Mouse (Mus musculus) urinary bladder, adult 18-20 months (tissue): ENCODE results near the gene Als2.

Source experiments
- DNase-seq, 2 experiments: peaks; one replicate each; pipeline ENCODE4 v3.0.0; 2022; ENCODE audit warnings: low spot score in 2 of 2, mixed read lengths in 2 of 2

The Als2 gene

DNA sequence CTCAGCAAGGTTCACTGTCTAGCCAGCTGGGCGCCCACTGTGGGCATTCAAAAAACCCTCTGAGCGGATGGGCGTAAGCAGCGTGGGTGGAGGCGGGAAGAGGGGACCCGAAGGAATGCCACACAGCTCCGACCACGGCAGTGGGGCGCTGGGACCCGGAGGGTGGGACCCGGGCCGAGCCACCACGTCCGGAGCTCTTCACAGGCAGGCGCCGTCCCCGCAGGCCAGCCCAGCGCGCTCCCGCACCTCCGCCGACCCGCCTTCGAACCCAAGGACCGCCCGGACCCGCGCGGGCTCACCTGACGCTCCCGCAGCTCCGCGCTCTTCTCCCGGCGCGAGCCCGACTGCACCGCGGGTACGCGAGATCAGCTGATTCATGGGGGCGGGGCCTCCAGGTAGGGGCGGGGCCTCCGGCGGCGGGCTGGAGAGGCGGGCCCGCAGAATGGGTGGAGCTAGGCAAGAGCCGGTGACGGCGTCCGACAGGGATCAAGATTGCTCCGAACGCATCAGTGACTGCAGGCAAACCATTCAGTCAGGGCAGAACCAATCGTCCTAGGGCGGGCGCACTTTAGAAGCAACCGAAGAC lies at the start of gene Als2:
Als2 (minus strand) TSS at position 376 of the 586 bp plus-strand sequence.
- peak; percentile 98 to 100 for DNase-seq

GRCm38 (mm10) chr1:59286316-59286850 lies 49.4 kb upstream of the Als2 start:
- DNase-seq: no peak

GRCm38 (mm10) chr1:59285880-59286279 lies 48.8 kb upstream of the Als2 start:
- DNase-seq: no peak

DNA sequence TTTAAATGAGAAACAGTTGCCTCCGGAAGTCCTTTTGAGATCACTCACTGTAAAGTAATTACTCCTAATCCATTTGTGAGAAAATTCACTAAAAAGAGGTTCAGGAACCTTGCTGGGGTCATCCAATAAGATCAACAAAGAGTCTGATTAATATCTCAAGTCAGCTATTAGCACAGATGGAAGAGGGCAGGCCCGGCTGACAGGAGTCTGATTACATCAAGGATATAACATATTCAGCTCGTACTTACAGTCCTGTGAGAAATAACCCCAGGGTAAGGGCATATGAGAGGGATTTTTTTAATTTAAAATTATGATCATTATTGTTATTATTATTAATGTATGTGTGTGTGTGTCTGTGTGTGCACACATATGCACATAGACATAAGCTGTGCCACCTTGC lies 35.2 kb upstream of the Als2 start:
- DNase-seq: no peak

GRCm38 (mm10) chr1:59269951-59270689 lies 33.1 kb upstream of the Als2 start:
- no peak for DNase-seq

DNA sequence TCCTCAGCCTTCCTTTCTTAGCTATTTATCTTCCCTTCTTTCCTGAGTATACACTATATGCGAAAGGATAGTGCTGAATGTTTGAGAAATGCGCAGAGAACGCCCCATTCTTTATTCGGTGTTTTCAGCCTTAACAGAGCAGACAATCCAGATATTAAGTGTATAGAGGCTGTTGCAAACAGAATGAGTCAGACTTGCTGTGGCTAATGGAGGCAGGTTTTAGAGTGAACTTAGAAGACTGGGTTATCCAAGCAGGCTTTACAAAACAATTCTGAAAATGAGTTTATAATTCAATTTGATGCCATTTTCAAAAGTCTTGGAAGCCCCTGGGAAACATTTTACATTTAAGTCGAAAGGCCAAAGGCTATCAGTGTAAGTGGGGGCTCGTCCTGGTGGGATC lies 32.4 kb upstream of the Als2 start:
- DNase-seq: no peak

- DNase-seq: no peak
These were observed 31.9 kb upstream of the Als2 start for GRCm38 (mm10) chr1:59268931-59269330.

GRCm38 (mm10) chr1:59257736-59258135 lies 20.7 kb upstream of the Als2 start:
- DNase-seq: no peak

- peak in 1 of 2 experiments; percentile 43 for DNase-seq
These were observed 19.8 kb upstream of the Als2 start, which contains the start of gene Cdk15 for GRCm38 (mm10) chr1:59256751-59257231. Gene Cdk15, plus strand, starts transcription at chr1:59256906.

DNA sequence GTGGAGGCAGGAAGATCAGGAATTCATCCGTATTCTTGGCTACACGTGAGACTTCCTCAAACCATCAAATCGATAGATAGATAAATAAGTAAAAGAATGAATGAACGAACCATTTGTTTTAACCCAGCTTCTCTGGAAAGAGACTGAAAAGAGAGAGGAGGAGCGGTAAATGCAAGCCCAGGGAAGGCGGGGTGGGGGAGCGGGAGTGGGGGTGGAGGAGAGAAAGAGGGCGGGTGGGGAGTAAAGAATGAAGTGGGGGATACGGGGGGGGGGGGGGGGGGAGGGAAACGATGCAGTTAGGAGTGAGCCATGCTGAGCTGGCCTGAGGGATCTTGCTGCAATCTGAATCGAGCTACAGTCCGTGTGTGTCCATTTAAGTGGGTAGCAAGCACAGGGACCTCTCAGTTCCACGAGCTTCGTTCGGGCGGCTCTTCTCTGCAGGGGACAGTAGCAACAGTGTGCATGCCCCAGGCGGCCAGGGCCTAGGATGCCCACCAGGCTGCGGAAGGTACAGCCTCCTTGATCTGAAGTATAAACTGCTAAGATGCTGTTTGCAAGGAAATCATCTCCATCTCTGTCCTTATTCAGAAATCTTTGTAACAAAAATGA lies 16.4 kb upstream of the Als2 start:
- no peak for DNase-seq

- no peak for DNase-seq
These were observed 15.7 kb upstream of the Als2 start for GRCm38 (mm10) chr1:59252762-59253161.

DNA sequence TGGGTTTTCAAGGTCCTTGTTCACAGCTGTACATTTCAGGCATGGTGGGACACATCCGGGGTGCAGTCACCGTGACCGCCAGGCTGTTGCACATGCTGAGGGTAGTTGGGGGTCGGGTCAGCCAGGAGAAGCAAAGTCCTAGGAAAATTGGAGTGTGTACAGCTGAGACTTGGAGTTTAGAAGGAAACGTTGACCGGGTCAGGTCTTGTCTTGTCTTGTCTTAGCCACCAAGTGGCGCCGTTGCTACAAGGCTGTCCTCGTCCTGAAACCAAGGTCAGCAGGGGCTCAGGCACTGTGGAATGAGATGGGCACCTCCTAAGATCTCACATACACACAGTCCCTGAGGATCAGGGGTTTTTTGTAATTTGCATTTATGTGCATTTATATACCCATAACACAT lies 10.6 kb upstream of the Als2 start:
- DNase-seq: peak; percentile 19 to 34

DNA sequence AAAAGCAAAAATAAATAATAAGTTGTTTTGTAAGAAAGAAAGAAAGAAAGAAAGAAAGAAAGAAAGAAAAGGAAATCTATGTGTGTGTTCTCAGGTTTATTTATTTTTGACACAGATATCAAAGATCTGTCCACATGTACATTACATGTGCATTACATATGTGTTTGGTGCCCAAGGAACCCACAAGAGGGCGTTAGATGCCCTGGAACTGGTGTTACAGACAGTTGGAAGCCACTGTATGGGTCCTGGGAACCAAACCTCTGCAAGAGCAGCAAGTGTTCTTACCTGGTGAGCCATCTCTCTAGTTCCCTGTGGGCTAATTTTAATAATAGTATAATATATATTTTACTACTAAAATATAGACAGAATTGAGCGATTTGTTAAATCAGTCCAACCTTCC lies 6.7 kb upstream of the Als2 start:
- DNase-seq: no peak

- DNase-seq: peak; percentile 43 to 58
These were observed 682 bp upstream of the Als2 start for GRCm38 (mm10) chr1:59237614-59238211.

GRCm38 (mm10) chr1:59229187-59229586 lies 7.8 kb downstream of the Als2 start:
- DNase-seq: no peak

- DNase-seq: no peak
These were observed 8.5 kb downstream of the Als2 start for GRCm38 (mm10) chr1:59228552-59228951.

DNA sequence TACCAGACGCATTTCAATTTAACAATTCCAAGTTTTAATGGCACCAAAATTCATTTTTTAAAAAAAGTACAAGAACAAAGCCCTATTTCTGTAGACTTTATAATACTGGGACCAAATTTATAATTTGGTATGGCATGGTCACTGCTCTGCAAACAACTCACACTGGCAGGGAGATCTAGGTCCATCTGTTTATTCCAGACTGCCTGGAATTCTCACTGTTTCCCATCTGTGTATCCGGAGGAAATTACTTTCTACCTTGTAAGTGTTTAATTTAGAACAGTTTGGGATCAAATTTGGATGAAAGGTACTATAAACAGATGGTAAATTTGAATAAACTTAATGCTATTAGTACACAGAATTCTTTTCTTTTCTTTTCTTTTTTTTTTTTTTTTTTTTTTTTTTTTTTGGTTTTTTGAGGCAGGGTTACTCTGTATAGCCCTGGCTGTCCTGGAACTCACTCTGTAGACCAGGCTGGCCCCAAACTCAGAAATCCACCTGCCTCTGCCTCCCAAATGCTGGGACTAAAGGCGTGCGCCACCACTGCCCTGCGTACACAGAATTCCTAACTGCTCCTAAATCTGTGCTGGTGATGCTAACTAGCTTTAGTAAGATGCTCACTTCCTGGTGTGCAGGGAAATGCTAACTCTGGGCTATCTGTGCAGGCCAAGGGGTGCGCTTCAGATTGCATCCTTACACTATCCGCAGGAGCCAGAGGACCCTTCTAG lies 14.8 kb downstream of the Als2 start:
- no peak for DNase-seq

DNA sequence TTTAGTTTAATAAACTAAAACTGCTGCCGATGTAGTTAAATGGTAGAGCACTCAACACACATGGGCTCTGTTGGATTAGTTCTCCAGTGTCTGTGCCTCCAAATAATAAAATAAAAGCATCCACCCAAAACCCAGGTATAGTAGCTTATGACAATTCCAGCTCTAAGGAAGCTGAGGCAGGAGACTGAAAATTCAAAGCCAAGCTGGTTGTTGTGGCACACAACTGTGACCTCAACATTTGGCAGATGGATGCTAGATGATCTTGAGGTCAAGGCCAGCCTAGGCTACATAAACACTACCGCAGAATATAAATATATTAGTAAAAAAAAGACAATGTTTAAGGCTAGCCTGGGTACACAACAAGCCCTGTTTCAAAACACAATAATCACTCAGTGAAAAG lies 15.4 kb downstream of the Als2 start:
- DNase-seq: no peak

GRCm38 (mm10) chr1:59220371-59220770 lies 16.7 kb downstream of the Als2 start:
- DNase-seq: no peak

DNA sequence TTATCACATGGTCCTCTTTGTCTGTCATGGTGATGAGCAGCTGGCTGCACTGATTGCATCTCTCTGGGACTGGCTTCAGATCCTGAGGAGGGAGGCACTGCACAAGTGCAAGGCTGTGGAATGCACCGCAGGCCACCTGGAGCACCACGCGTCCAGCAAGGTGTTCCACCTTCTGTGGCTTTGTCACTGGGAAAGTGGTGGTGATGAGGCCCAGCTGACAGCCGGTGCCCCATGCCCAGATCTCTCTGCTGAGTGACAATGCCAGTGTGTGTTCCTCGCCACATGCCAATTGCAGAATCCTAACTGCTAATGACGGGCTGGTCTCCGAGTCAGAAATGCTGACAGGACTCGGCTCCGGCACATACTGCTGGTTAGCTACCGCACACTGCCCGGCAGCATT lies 21.6 kb downstream of the Als2 start:
- DNase-seq: no peak

GRCm38 (mm10) chr1:59212951-59213350 lies 24.1 kb downstream of the Als2 start:
- no peak for DNase-seq
